Mouse (Mus musculus): Measurements from ENCODE around the gene Ifitm6. TPM values are rescaled to one million over a fixed set of nuclear protein-coding genes. Genes with fewer than 3 reads are reported as not detected.

Ifitm6 gene
- polyA plus RNA-seq, 1 experiment from 2014 or later: 0.27 TPM

- peak; percentile 59 for DNase-seq (ENCODE audit: low spot score)
- 54% methylated on average over 5 of the region's 5 CpGs for WGBS
- no peaks in the 10 kb centered on the region for H3K36me3 ChIP-seq (ENCODE audit: control insufficient read depth, insufficient read depth, low read length)
- no peaks in the 10 kb centered on the region for H3K9me3 ChIP-seq (replicated peaks; ENCODE audit: control insufficient read depth, low read length)
- no peak for ATAC-seq
- H3K4me1 ChIP-seq (ENCODE audit: control insufficient read depth, insufficient read depth, low read length): no peaks in the 10 kb centered on the region
- H3K4me2 ChIP-seq (ENCODE audit: low read length): no peak overlapping the region
- H3K9ac ChIP-seq (ENCODE audit: low read length): no peak overlapping the region
- H3K4me3 ChIP-seq (ENCODE audit: low read depth, low read length): no peak overlapping the region
- H3K27ac ChIP-seq (ENCODE audit: low read depth, low read length): no peak overlapping the region
- no peaks in the 10 kb centered on the region for H3K27me3 ChIP-seq (replicated peaks; ENCODE audit: control insufficient read depth, insufficient read depth, low read length)
These were observed 10.8 kb downstream of the Ifitm6 start for GRCm38 (mm10) chr7:141006914-141007313.

- H3K27ac ChIP-seq (ENCODE audit: low read depth, low read length): no peak overlapping the region
- no peak overlapping the region for H3K9ac ChIP-seq (ENCODE audit: low read length)
- H3K4me2 ChIP-seq (ENCODE audit: low read length): no peak overlapping the region
- DNase-seq (ENCODE audit: low spot score) (no peak), ATAC-seq (no peak)
- no peaks in the 10 kb centered on the region for H3K9me3 ChIP-seq (replicated peaks; ENCODE audit: control insufficient read depth, low read length)
- no peak overlapping the region for H3K4me3 ChIP-seq (ENCODE audit: low read depth, low read length)
- WGBS: 89% methylated on average over 6 of the region's 6 CpGs
- no peaks in the 10 kb centered on the region for H3K27me3 ChIP-seq (replicated peaks; ENCODE audit: control insufficient read depth, insufficient read depth, low read length)
- no peaks in the 10 kb centered on the region for H3K4me1 ChIP-seq (ENCODE audit: control insufficient read depth, insufficient read depth, low read length)
- no peaks in the 10 kb centered on the region for H3K36me3 ChIP-seq (ENCODE audit: control insufficient read depth, insufficient read depth, low read length)
These were observed 11.3 kb downstream of the Ifitm6 start for GRCm38 (mm10) chr7:141006446-141006845.

GRCm38 (mm10) chr7:141003248-141004010, 14.3 kb downstream of the Ifitm6 start:
- ATAC-seq: no peak
- WGBS: 82% methylated on average over 5 of the region's 5 CpGs

GRCm38 (mm10) chr7:141000881-141001708, 16.6 kb downstream of the Ifitm6 start:
- Histone ChIP-seq H3K27ac (ENCODE audit: low read depth, low read length) (no peak overlapping the region), H3K36me3 (ENCODE audit: control insufficient read depth, insufficient read depth, low read length) (no peaks in the 10 kb centered on the region), H3K27me3 (replicated peaks; ENCODE audit: control insufficient read depth, insufficient read depth, low read length) (no peaks in the 10 kb centered on the region), H3K4me1 (ENCODE audit: control insufficient read depth, insufficient read depth, low read length) (no peaks in the 10 kb centered on the region), H3K4me3 (ENCODE audit: low read depth, low read length) (no peak overlapping the region), H3K4me2 (ENCODE audit: low read length) (no peak overlapping the region), H3K9me3 (replicated peaks; ENCODE audit: control insufficient read depth, low read length) (no peaks in the 10 kb centered on the region), H3K9ac (ENCODE audit: low read length) (no peak overlapping the region)
- WGBS: 79% methylated on average over 15 of the region's 15 CpGs
- DNase-seq (ENCODE audit: low spot score): no peak
- ATAC-seq: no peak

More at GRCm38 (mm10) chr7:141003248-141004010, 14.3 kb downstream of the Ifitm6 start:
- H3K4me3 ChIP-seq (ENCODE audit: low read depth, low read length): no peak overlapping the region
- no peak overlapping the region for H3K27ac ChIP-seq (ENCODE audit: low read depth, low read length)
- H3K9ac ChIP-seq (ENCODE audit: low read length): no peak overlapping the region
- no peaks in the 10 kb centered on the region for H3K36me3 ChIP-seq (ENCODE audit: control insufficient read depth, insufficient read depth, low read length)
- H3K4me1 ChIP-seq (ENCODE audit: control insufficient read depth, insufficient read depth, low read length): no peaks in the 10 kb centered on the region
- H3K27me3 ChIP-seq (replicated peaks; ENCODE audit: control insufficient read depth, insufficient read depth, low read length): no peaks in the 10 kb centered on the region
- no peaks in the 10 kb centered on the region for H3K9me3 ChIP-seq (replicated peaks; ENCODE audit: control insufficient read depth, low read length)
- no peak overlapping the region for H3K4me2 ChIP-seq (ENCODE audit: low read length)
- no peak for DNase-seq (ENCODE audit: low spot score)

DNA sequence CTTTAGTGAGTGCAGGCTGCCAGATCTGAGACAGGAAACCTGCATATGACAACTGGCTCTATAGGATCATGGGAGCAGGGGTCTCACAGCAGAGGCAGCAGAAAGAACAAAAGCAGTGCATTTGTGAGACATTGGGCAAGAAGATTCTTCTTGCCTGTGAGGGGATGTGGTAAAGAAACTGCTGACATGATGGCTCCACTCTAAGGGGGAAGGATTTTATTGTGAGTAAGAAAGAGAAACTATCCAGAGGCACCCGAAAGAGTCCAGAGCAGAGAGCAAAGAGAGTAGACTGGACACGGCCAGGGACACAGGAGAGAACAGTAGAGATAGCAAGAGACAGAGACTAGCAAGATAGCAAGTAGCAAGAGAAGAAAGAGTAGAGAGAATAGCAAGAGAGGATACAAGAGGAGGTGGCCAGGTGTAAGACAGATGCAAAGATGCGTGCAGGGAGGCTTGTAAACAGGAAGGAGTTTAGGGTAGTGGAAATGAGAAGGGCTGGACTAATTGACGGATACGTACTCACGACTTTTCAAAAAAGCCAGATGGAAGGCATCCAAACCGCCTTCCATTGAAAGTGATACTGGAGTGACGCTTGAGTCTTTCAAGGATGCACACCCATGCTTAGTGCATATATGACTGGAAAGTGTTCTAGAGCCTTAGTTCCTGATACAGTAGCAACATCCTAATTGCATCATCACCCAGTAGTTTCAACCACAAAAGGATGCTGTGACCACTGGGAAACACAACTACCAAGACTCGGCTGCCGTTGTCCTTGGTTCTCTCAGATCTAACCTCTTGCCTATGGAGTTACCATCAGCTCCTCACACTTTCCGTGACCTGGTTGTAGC, 18.6 kb downstream of the Ifitm6 start:
- H3K27ac ChIP-seq (ENCODE audit: low read depth, low read length): no peak overlapping the region
- ATAC-seq (no peak), DNase-seq (ENCODE audit: low spot score) (no peak)
- H3K4me1 ChIP-seq (ENCODE audit: control insufficient read depth, insufficient read depth, low read length): no peaks in the 10 kb centered on the region
- no peaks in the 10 kb centered on the region for H3K36me3 ChIP-seq (ENCODE audit: control insufficient read depth, insufficient read depth, low read length)
- H3K4me2 ChIP-seq (ENCODE audit: low read length): no peak overlapping the region
- 93% methylated on average over 11 of the region's 11 CpGs for WGBS
- no peaks in the 10 kb centered on the region for H3K27me3 ChIP-seq (replicated peaks; ENCODE audit: control insufficient read depth, insufficient read depth, low read length)
- H3K9me3 ChIP-seq (replicated peaks; ENCODE audit: control insufficient read depth, low read length): no peaks in the 10 kb centered on the region
- H3K9ac ChIP-seq (ENCODE audit: low read length): no peak overlapping the region
- no peak overlapping the region for H3K4me3 ChIP-seq (ENCODE audit: low read depth, low read length)

DNA sequence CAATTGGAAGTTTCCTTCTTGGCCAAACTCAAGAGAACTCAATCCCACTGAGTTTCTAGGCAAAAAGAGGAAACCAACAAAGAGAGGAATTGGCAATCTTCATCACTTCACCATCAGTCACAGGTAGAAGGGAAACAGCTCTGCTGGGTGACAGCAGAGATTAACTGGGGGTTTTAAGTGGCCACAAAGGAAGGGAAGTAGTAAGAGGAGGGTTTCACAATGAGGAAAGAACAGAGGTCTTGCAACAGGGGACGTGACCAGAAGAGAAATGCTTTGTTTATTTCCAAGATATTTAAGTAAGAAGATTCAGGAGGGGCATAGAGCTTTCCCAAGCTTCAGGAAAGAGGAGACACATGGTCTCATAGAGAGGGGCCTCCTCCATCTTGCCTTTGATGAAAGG, 19.9 kb downstream of the Ifitm6 start:
- H3K27me3 ChIP-seq (replicated peaks; ENCODE audit: control insufficient read depth, insufficient read depth, low read length): no peaks in the 10 kb centered on the region

DNA sequence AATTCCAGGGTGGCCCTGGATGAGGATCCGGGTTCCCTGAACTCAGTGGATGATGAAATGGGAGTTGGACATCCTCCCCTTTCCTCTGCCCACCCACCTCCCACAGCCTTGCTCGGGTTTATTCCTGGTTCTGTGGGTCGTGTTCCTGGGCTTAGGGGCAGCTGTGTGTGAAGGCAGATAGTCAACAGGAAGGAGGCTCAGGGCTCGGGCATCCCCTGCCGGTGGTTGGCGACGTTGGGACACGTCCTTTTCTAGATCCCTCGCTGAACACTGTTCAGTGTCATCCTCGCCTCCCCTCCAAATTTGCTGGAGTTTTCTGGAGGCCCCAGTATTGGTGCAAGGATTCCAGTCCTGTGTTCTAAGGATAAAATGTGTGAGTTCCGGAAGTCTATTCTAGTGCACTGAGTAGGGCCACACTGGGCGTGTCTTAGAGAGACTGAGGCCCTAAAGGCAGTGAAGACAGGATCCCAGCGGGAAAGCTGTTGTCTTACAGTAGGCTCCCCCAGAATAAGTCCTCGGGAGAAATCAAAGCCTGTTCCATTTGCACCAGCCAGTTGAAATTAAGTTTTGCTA, 26.5 kb downstream of the Ifitm6 start:
- no peaks in the 10 kb centered on the region for H3K27me3 ChIP-seq (replicated peaks; ENCODE audit: control insufficient read depth, insufficient read depth, low read length)
- H3K36me3 ChIP-seq (ENCODE audit: control insufficient read depth, insufficient read depth, low read length): no peaks in the 10 kb centered on the region
- H3K27ac ChIP-seq (ENCODE audit: low read depth, low read length): no peak overlapping the region
- WGBS: 89% methylated on average over 14 of the region's 14 CpGs
- ATAC-seq: no peak
- no peaks in the 10 kb centered on the region for H3K9me3 ChIP-seq (replicated peaks; ENCODE audit: control insufficient read depth, low read length)
- no peak overlapping the region for H3K9ac ChIP-seq (ENCODE audit: low read length)
- H3K4me1 ChIP-seq (ENCODE audit: control insufficient read depth, insufficient read depth, low read length): no peaks in the 10 kb centered on the region
- H3K4me2 ChIP-seq (ENCODE audit: low read length): no peak overlapping the region
- H3K4me3 ChIP-seq (ENCODE audit: low read depth, low read length): no peak overlapping the region
- no peak for DNase-seq (ENCODE audit: low spot score)

More for the DNA sequence above, 19.9 kb downstream of the Ifitm6 start:
- no peaks in the 10 kb centered on the region for H3K4me1 ChIP-seq (ENCODE audit: control insufficient read depth, insufficient read depth, low read length)
- H3K27ac ChIP-seq (ENCODE audit: low read depth, low read length): no peak overlapping the region
- DNase-seq (ENCODE audit: low spot score): no peak
- H3K9me3 ChIP-seq (replicated peaks; ENCODE audit: control insufficient read depth, low read length): no peaks in the 10 kb centered on the region
- H3K4me3 ChIP-seq (ENCODE audit: low read depth, low read length): no peak overlapping the region
- no peak for ATAC-seq
- 70% methylated on average over 1 of the region's 1 CpGs for WGBS
- no peak overlapping the region for H3K4me2 ChIP-seq (ENCODE audit: low read length)
- H3K9ac ChIP-seq (ENCODE audit: low read length): no peak overlapping the region
- H3K36me3 ChIP-seq (ENCODE audit: control insufficient read depth, insufficient read depth, low read length): no peaks in the 10 kb centered on the region

GRCm38 (mm10) chr7:140990622-140991021, 27.1 kb downstream of the Ifitm6 start:
- no peak for ATAC-seq
- H3K4me1 ChIP-seq (ENCODE audit: control insufficient read depth, insufficient read depth, low read length): no peaks in the 10 kb centered on the region
- no peaks in the 10 kb centered on the region for H3K27me3 ChIP-seq (replicated peaks; ENCODE audit: control insufficient read depth, insufficient read depth, low read length)
- no peak overlapping the region for H3K27ac ChIP-seq (ENCODE audit: low read depth, low read length)
- no peak for DNase-seq (ENCODE audit: low spot score)
- 77% methylated on average over 5 of the region's 5 CpGs for WGBS
- no peak overlapping the region for H3K4me2 ChIP-seq (ENCODE audit: low read length)
- H3K4me3 ChIP-seq (ENCODE audit: low read depth, low read length): no peak overlapping the region
- H3K9me3 ChIP-seq (replicated peaks; ENCODE audit: control insufficient read depth, low read length): no peaks in the 10 kb centered on the region
- no peaks in the 10 kb centered on the region for H3K36me3 ChIP-seq (ENCODE audit: control insufficient read depth, insufficient read depth, low read length)
- H3K9ac ChIP-seq (ENCODE audit: low read length): no peak overlapping the region
